Mouse (Mus musculus) adrenal gland, adult 18-20 months (tissue): ENCODE data around the gene Pdzrn3. TPM values are rescaled to one million over a fixed set of nuclear protein-coding genes. Genes with fewer than 3 reads are reported as not detected.

Experiments used
- DNase-seq, 2 experiments: peaks; one replicate each; pipeline ENCODE4 v3.0.0; 2021 to 2022; ENCODE audit warnings: low spot score in 2 of 2
- total RNA-seq, 2 experiments: library from RNA; stranded (reverse); gene quantifications; 1 replicate in 1 of 2; 2 replicates in 1 of 2; pipeline ENCODE4 v1.2.3; 2021

Gene Pdzrn3
- total RNA-seq, 2 experiments from 2014 or later, result 18.0 to 19.5 TPM

GRCm38 (mm10) chr6:101213066-101213465 lies 164.6 kb downstream of the Pdzrn3 start:
- no peak for DNase-seq

- DNase-seq, result no peak
Measured at GRCm38 (mm10) chr6:101212086-101212485, 165.6 kb downstream of the Pdzrn3 start.

- no peak for DNase-seq
Measured at GRCm38 (mm10) chr6:101211361-101211841, 166.3 kb downstream of the Pdzrn3 start.

GRCm38 (mm10) chr6:101198943-101199298 lies 178.8 kb downstream of the Pdzrn3 start:
- DNase-seq, result no peak

GRCm38 (mm10) chr6:101198284-101198942 lies 179.3 kb downstream of the Pdzrn3 start:
- no peak for DNase-seq

- DNase-seq, result peak; percentile 60 to 69
Measured at GRCm38 (mm10) chr6:101197642-101198041, 180.1 kb downstream of the Pdzrn3 start.

GRCm38 (mm10) chr6:101195891-101196290 lies 181.8 kb downstream of the Pdzrn3 start:
- DNase-seq, result no peak

- no peak for DNase-seq
Measured at GRCm38 (mm10) chr6:101194386-101194925, 183.2 kb downstream of the Pdzrn3 start.

- DNase-seq, result no peak
Measured at GRCm38 (mm10) chr6:101191576-101191975, 186.1 kb downstream of the Pdzrn3 start.

- DNase-seq, result no peak
Measured at GRCm38 (mm10) chr6:101187322-101187721, 190.4 kb downstream of the Pdzrn3 start.

GRCm38 (mm10) chr6:101186887-101187286 lies 190.8 kb downstream of the Pdzrn3 start:
- DNase-seq, result no peak

- DNase-seq, result no peak
Measured at GRCm38 (mm10) chr6:101184103-101184785, 193.5 kb downstream of the Pdzrn3 start.

- no peak for DNase-seq
Measured at GRCm38 (mm10) chr6:101170699-101171098, 207.0 kb downstream of the Pdzrn3 start.

GRCm38 (mm10) chr6:101153511-101153921 lies 224.2 kb downstream of the Pdzrn3 start:
- no peak for DNase-seq

GRCm38 (mm10) chr6:101135368-101135767 lies 242.3 kb downstream of the Pdzrn3 start:
- no peak for DNase-seq

- no peak for DNase-seq
Measured at GRCm38 (mm10) chr6:101125396-101125795, 252.3 kb downstream of the Pdzrn3 start.

GRCm38 (mm10) chr6:101108951-101109350 lies 268.7 kb downstream of the Pdzrn3 start:
- DNase-seq, result no peak

GRCm38 (mm10) chr6:101103506-101103905 lies 274.2 kb downstream of the Pdzrn3 start:
- DNase-seq, result no peak

- DNase-seq, result no peak
Measured at GRCm38 (mm10) chr6:101101709-101102654, 275.7 kb downstream of the Pdzrn3 start.
